Mouse (Mus musculus) kidney, postnatal 14 days (tissue): ENCODE data around the gene Hagh.

Experiments
- DNase-seq: peaks from one replicate; pipeline ENCODE4 v3.0.0; 2022; ENCODE audit warnings: mixed read lengths

Hagh gene

GRCm38 (mm10) chr17:24839842-24840241 lies at the start of gene Hagh:
Gene Hagh (plus strand): TSS chr17:24840143.
- DNase-seq, result no peak

GRCm38 (mm10) chr17:24792190-24792589 lies 47.8 kb upstream of the Hagh start:
- no peak for DNase-seq

- DNase-seq, result peak; percentile 6
Measured at GRCm38 (mm10) chr17:24794791-24795190, 45.2 kb upstream of the Hagh start.

- DNase-seq, result no peak
Measured at GRCm38 (mm10) chr17:24796969-24797368, 43.0 kb upstream of the Hagh start.

GRCm38 (mm10) chr17:24798229-24798628 lies 41.7 kb upstream of the Hagh start:
- DNase-seq, result no peak

- DNase-seq, result no peak
Measured at GRCm38 (mm10) chr17:24799476-24799875, 40.5 kb upstream of the Hagh start.

- no peak for DNase-seq
Measured at GRCm38 (mm10) chr17:24800524-24800923, 39.4 kb upstream of the Hagh start.

GRCm38 (mm10) chr17:24803952-24804951 lies 35.7 kb upstream of the Hagh start, which contains the start of gene Meiob:
Gene Meiob (plus strand): TSS chr17:24804289.
- DNase-seq, result peak; percentile 85

GRCm38 (mm10) chr17:24811211-24811610 lies 28.7 kb upstream of the Hagh start:
- no peak for DNase-seq

GRCm38 (mm10) chr17:24812215-24812614 lies 27.7 kb upstream of the Hagh start:
- DNase-seq, result no peak

GRCm38 (mm10) chr17:24815256-24815655 lies 24.7 kb upstream of the Hagh start:
- DNase-seq, result no peak

GRCm38 (mm10) chr17:24817503-24817902 lies 22.4 kb upstream of the Hagh start:
- DNase-seq, result no peak

GRCm38 (mm10) chr17:24818172-24818571 lies 21.8 kb upstream of the Hagh start:
- no peak for DNase-seq

- no peak for DNase-seq
Measured at GRCm38 (mm10) chr17:24819469-24819868, 20.5 kb upstream of the Hagh start.

GRCm38 (mm10) chr17:24821351-24822280 lies 18.3 kb upstream of the Hagh start:
- DNase-seq, result peak; percentile 21

- DNase-seq, result no peak
Measured at GRCm38 (mm10) chr17:24840341-24840740, 398 bp downstream of the Hagh start.

- DNase-seq, result peak; percentile 64
Measured at GRCm38 (mm10) chr17:24841133-24841532, 1.2 kb downstream of the Hagh start.

- DNase-seq, result no peak
Measured at GRCm38 (mm10) chr17:24842631-24843030, 2.7 kb downstream of the Hagh start.

- DNase-seq, result no peak
Measured at GRCm38 (mm10) chr17:24844525-24844924, 4.6 kb downstream of the Hagh start.

- peak; percentile 66 for DNase-seq
Measured at GRCm38 (mm10) chr17:24847386-24847785, 7.4 kb downstream of the Hagh start.

- peak; percentile 54 for DNase-seq
Measured at GRCm38 (mm10) chr17:24848600-24849031, 8.7 kb downstream of the Hagh start.

- DNase-seq, result no peak
Measured at GRCm38 (mm10) chr17:24849733-24850064, 9.8 kb downstream of the Hagh start.

- peak; percentile 98 for DNase-seq
Measured at GRCm38 (mm10) chr17:24850065-24850772, 10.3 kb downstream of the Hagh start, which contains the start of gene Fahd1. Gene Fahd1 (minus strand): TSS chr17:24850364.
